Mouse (Mus musculus): ENCODE data around the gene Myo18b. TPM values are rescaled to one million over a fixed set of nuclear protein-coding genes. Genes with fewer than 3 reads are reported as not detected.

Gene Myo18b
- polyA plus RNA-seq, 1 experiment from 2014 or later = 17.1 TPM

- WGBS = 65% methylated on average over 15 of the region's 15 CpGs
- H3K27me3 ChIP-seq (replicated peaks) = no peaks in the 10 kb centered on the region
Observed at GRCm38 (mm10) chr5:112791792-112792780, 104.1 kb downstream of the Myo18b start.

GRCm38 (mm10) chr5:112790376-112791111 lies 105.6 kb downstream of the Myo18b start:
- no peaks in the 10 kb centered on the region for H3K27me3 ChIP-seq (replicated peaks)
- H3K36me3 ChIP-seq = peaks cover 74% of the 10 kb centered on the region
- no peak overlapping the region for H3K4me2 ChIP-seq
- 46% methylated on average over 4 of the region's 4 CpGs for WGBS
- no peaks in the 10 kb centered on the region for H3K9me3 ChIP-seq
- H3K4me3 ChIP-seq = no peak overlapping the region
- peak overlapping the region; percentile 86 for H3K27ac ChIP-seq (replicated peaks)
- H3K9ac ChIP-seq = no peak overlapping the region
- ATAC-seq (ENCODE audit: extremely low read depth, insufficient number of reproducible peaks, low FRiP score, low TSS enrichment) = peak; percentile 52; the same call in 1 of the 2 replicates
- peaks cover 33% of the 10 kb centered on the region for H3K4me1 ChIP-seq

More at GRCm38 (mm10) chr5:112791792-112792780, 104.1 kb downstream of the Myo18b start:
- Histone ChIP-seq H3K4me2 (no peak overlapping the region), H3K9me3 (no peaks in the 10 kb centered on the region), H3K4me1 (peaks cover 33% of the 10 kb centered on the region), H3K27ac (replicated peaks) (peak overlapping the region; percentile 86; the same call in 1 of the 2 replicates), H3K4me3 (no peak overlapping the region), H3K9ac (no peak overlapping the region), H3K36me3 (peaks cover 72% of the 10 kb centered on the region)
- ATAC-seq (ENCODE audit: extremely low read depth, insufficient number of reproducible peaks, low FRiP score, low TSS enrichment) = no peak

- Histone ChIP-seq H3K4me2 (no peak overlapping the region), H3K27me3 (replicated peaks) (no peaks in the 10 kb centered on the region), H3K4me3 (no peak overlapping the region), H3K27ac (replicated peaks) (no peak overlapping the region), H3K9me3 (no peaks in the 10 kb centered on the region), H3K9ac (no peak overlapping the region), H3K36me3 (peaks cover 70% of the 10 kb centered on the region), H3K4me1 (peaks cover 33% of the 10 kb centered on the region)
- no peak for ATAC-seq (ENCODE audit: extremely low read depth, insufficient number of reproducible peaks, low FRiP score, low TSS enrichment)
- 82% methylated on average over 2 of the region's 2 CpGs for WGBS
Observed at GRCm38 (mm10) chr5:112788441-112788840, 107.7 kb downstream of the Myo18b start.

- no peak for ATAC-seq (ENCODE audit: extremely low read depth, insufficient number of reproducible peaks, low FRiP score, low TSS enrichment)
Observed at GRCm38 (mm10) chr5:112786788-112787187, 109.4 kb downstream of the Myo18b start.

GRCm38 (mm10) chr5:112786031-112786430 lies 110.1 kb downstream of the Myo18b start:
- peaks cover 16% of the 10 kb centered on the region for H3K4me1 ChIP-seq
- H3K9ac ChIP-seq = no peak overlapping the region
- ATAC-seq (ENCODE audit: extremely low read depth, insufficient number of reproducible peaks, low FRiP score, low TSS enrichment) = no peak
- H3K9me3 ChIP-seq = peaks cover 3% of the 10 kb centered on the region; the same call in 1 of the 2 replicates
- H3K27ac ChIP-seq (replicated peaks) = no peak overlapping the region
- H3K27me3 ChIP-seq (replicated peaks) = no peaks in the 10 kb centered on the region
- no peak overlapping the region for H3K4me2 ChIP-seq
- H3K36me3 ChIP-seq = peaks cover 77% of the 10 kb centered on the region
- no peak overlapping the region for H3K4me3 ChIP-seq
- 73% methylated on average over 8 of the region's 8 CpGs for WGBS

More at GRCm38 (mm10) chr5:112786788-112787187, 109.4 kb downstream of the Myo18b start:
- 80% methylated on average over 6 of the region's 6 CpGs for WGBS
- Histone ChIP-seq H3K4me3 (no peak overlapping the region), H3K4me1 (peaks cover 23% of the 10 kb centered on the region), H3K36me3 (peaks cover 69% of the 10 kb centered on the region), H3K27me3 (replicated peaks) (no peaks in the 10 kb centered on the region), H3K9ac (no peak overlapping the region), H3K9me3 (no peaks in the 10 kb centered on the region), H3K27ac (replicated peaks) (no peak overlapping the region), H3K4me2 (no peak overlapping the region)

GRCm38 (mm10) chr5:112781719-112782118 lies 114.4 kb downstream of the Myo18b start:
- no peak overlapping the region for H3K4me2 ChIP-seq
- H3K4me1 ChIP-seq = peaks cover 27% of the 10 kb centered on the region
- 88% methylated on average over 7 of the region's 7 CpGs for WGBS
- H3K4me3 ChIP-seq = no peak overlapping the region
- H3K27ac ChIP-seq (replicated peaks) = no peak overlapping the region
- no peak overlapping the region for H3K9ac ChIP-seq
- H3K9me3 ChIP-seq = peaks cover 4% of the 10 kb centered on the region; the same call in 1 of the 2 replicates
- peaks cover under 1% of the 10 kb centered on the region; the same call in 1 of the 2 replicates for H3K27me3 ChIP-seq (replicated peaks)
- no peak for ATAC-seq (ENCODE audit: extremely low read depth, insufficient number of reproducible peaks, low FRiP score, low TSS enrichment)
- H3K36me3 ChIP-seq = peaks cover 71% of the 10 kb centered on the region

GRCm38 (mm10) chr5:112781231-112781630 lies 114.9 kb downstream of the Myo18b start:
- no peak overlapping the region for H3K27ac ChIP-seq (replicated peaks)
- WGBS = 88% methylated on average over 4 of the region's 4 CpGs
- H3K36me3 ChIP-seq = peaks cover 68% of the 10 kb centered on the region
- H3K9me3 ChIP-seq = peaks cover 4% of the 10 kb centered on the region; the same call in 1 of the 2 replicates
- H3K27me3 ChIP-seq (replicated peaks) = peaks cover 5% of the 10 kb centered on the region; the same call in 1 of the 2 replicates
- no peak overlapping the region for H3K9ac ChIP-seq
- no peak for ATAC-seq (ENCODE audit: extremely low read depth, insufficient number of reproducible peaks, low FRiP score, low TSS enrichment)
- no peak overlapping the region for H3K4me3 ChIP-seq
- no peak overlapping the region for H3K4me2 ChIP-seq
- H3K4me1 ChIP-seq = peaks cover 29% of the 10 kb centered on the region

- ATAC-seq (ENCODE audit: extremely low read depth, insufficient number of reproducible peaks, low FRiP score, low TSS enrichment) = no peak
- H3K4me3 ChIP-seq = no peak overlapping the region
Observed at GRCm38 (mm10) chr5:112780383-112780782, 115.8 kb downstream of the Myo18b start.

GRCm38 (mm10) chr5:112776781-112777405 lies 119.3 kb downstream of the Myo18b start:
- Histone ChIP-seq H3K4me2 (no peak overlapping the region), H3K36me3 (peaks cover 55% of the 10 kb centered on the region)
- 24% methylated on average over 15 of the region's 15 CpGs for WGBS

More at GRCm38 (mm10) chr5:112780383-112780782, 115.8 kb downstream of the Myo18b start:
- Histone ChIP-seq H3K9ac (no peak overlapping the region), H3K36me3 (peaks cover 68% of the 10 kb centered on the region), H3K9me3 (peaks cover 4% of the 10 kb centered on the region; the same call in 1 of the 2 replicates), H3K27me3 (replicated peaks) (peaks cover 12% of the 10 kb centered on the region), H3K4me2 (no peak overlapping the region), H3K27ac (replicated peaks) (no peak overlapping the region), H3K4me1 (peaks cover 29% of the 10 kb centered on the region)
- WGBS = 49% methylated on average over 5 of the region's 5 CpGs

GRCm38 (mm10) chr5:112773429-112773828 lies 122.7 kb downstream of the Myo18b start:
- Histone ChIP-seq H3K9ac (no peak overlapping the region), H3K9me3 (no peaks in the 10 kb centered on the region), H3K4me2 (no peak overlapping the region), H3K27ac (replicated peaks) (no peak overlapping the region), H3K4me3 (no peak overlapping the region), H3K4me1 (peaks cover 43% of the 10 kb centered on the region), H3K27me3 (replicated peaks) (peaks cover 20% of the 10 kb centered on the region), H3K36me3 (peaks cover 53% of the 10 kb centered on the region)
- no peak for ATAC-seq (ENCODE audit: extremely low read depth, insufficient number of reproducible peaks, low FRiP score, low TSS enrichment)
- 35% methylated on average over 4 of the region's 4 CpGs for whole genome bisulfite sequencing

More at GRCm38 (mm10) chr5:112776781-112777405, 119.3 kb downstream of the Myo18b start:
- H3K4me1 ChIP-seq = peaks cover 44% of the 10 kb centered on the region
- no peak overlapping the region for H3K4me3 ChIP-seq
- no peak overlapping the region for H3K9ac ChIP-seq
- peaks cover 20% of the 10 kb centered on the region for H3K27me3 ChIP-seq (replicated peaks)
- no peak for ATAC-seq (ENCODE audit: extremely low read depth, insufficient number of reproducible peaks, low FRiP score, low TSS enrichment)
- no peak overlapping the region for H3K27ac ChIP-seq (replicated peaks)
- peaks cover 4% of the 10 kb centered on the region; the same call in 1 of the 2 replicates for H3K9me3 ChIP-seq

Data from heart, embryonic 13.5 days (tissue).